Mouse (Mus musculus): Measurements from ENCODE around the gene Gm45062.

Gm45062 gene

DNA sequence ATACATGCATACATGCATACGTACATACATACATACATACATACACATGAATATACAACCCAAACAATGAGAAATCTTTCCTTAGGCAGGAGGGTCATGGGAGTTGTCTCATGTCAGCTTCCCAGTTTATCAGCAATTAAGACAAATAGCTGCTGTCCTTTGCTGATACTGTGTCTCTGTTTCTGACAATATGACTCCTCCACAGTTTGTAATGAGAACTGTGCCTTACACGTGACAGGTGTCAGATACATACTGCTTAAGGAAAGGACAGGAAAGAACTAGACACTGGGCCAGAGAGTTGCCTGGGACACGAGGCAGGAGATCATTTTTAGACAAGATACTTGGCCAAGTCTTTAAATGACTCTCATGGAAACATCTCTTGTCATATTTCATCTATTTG, 215.1 kb downstream of the Gm45062 start:
- DNase-seq (ENCODE audit: low spot score in 2 of 2) = no peak

DNA sequence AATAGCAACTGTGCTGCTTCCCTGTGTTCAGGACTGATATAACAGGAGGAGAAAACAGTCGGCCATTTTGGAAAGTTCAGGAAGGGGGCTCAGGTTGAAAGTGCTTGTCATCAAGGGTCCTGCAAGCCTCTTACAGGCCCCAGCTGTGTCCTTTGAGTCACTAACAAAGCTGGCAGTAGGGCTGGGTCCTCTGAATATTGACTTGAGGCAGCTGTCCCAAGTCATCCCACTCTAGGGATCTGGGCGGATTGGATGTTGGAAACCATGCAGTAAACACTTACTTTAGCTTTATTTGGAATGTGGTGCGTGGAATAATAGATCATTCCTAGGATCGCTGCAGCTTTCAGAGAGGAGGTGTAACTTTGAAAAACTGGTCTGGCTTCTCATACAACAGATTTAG, 215.6 kb downstream of the Gm45062 start:
- no peak for DNase-seq (ENCODE audit: low spot score in 2 of 2)

DNA sequence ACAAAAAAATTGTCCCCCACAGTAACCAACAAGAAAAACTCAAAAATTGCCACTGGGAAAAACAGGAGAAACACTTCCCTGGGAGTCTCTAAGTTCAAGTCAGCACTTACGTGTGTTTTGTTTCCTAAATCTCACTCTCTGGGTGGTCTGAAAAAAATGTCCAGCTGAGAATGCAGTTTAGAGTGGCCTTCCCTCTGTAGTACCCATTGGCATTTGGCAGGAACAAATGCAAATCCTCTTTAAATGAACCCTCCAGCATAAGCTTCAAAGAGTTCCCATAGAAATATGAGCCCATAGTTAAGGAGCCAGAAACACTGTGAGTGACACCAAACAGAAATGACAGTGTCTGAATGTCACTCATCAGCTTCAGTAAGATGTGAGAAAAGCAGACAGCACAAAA, 219.9 kb downstream of the Gm45062 start:
- no peak for DNase-seq (ENCODE audit: low spot score in 2 of 2)

DNA sequence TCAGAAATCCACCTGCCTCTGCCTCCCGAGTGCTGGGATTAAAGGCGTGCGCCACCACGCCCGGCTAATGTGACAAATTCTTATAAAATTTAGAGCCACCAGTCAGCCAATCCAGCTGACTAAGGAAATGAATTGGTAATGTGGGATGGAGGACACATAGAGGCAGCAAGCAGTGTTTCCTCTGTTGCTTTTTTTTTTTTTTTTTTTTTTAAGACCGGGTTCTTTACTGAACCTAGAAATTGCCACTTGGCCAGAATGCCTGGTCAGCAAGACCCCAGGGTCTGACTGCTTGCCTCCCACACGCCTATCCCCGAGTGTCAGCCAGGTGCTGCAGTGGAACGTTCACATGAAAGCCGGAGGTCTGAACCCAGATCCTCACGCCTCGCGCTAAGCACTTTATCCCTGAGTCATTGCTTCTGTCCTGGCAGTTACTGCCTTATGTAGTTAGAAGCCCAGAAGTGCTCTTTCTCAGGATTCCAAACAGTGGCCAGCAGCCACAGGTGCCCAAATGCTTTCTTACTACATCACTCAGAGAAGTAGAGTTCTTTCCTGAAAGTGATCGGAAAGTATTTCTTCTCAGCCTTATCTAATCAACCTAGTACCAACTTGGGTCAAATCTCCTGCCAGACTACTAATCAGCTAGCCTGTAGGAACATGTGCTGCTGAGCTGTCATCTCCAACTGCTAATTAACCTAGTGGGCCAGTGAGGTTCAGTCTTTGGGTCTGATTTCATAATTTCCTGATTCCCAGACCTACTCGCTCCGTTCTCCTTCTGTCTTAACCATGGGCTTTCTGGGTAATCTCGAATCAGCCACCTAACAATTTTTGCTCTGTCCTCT, 225.4 kb downstream of the Gm45062 start:
- peak in 1 of 2 experiments; percentile 16 for DNase-seq (ENCODE audit: low spot score in 2 of 2)

DNA sequence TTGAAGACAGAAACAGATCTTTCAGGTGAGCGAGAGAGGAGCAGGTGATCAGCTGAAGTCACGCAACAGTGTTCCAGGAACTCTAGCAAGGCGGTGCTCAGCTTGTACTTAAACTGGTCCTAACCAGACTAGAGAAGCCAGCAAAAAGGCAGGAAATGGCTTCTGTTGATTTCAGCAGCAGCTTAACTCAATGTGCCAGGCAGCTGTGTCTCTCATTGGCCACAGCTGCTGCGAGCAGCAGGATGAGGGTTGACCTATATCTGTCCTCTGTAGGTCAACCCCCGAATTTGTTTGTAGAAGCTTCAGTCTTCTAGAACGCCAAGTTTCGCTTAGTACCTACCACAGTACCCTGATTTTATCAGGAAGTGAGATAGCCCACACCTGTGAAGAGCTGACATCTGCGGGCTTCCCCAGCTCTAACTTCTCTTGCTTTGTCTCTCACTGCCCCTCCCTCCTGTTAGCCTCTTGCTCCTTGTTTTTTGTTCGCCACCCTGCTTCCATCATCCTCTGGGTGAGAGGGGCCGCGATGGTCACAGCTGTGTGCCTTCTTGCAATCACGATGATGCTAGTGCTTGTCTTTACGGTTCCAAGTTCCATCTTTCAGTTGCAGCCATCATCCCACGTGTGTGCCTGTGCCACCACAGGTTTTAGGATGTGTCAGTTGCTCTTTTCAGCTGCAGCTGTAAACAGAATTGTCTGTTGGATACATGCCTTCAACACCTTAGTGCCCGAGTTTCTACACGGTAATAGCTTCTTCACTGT, 226.3 kb downstream of the Gm45062 start:
- peak; percentile 42 to 63 for DNase-seq (ENCODE audit: low spot score in 2 of 2)

DNA sequence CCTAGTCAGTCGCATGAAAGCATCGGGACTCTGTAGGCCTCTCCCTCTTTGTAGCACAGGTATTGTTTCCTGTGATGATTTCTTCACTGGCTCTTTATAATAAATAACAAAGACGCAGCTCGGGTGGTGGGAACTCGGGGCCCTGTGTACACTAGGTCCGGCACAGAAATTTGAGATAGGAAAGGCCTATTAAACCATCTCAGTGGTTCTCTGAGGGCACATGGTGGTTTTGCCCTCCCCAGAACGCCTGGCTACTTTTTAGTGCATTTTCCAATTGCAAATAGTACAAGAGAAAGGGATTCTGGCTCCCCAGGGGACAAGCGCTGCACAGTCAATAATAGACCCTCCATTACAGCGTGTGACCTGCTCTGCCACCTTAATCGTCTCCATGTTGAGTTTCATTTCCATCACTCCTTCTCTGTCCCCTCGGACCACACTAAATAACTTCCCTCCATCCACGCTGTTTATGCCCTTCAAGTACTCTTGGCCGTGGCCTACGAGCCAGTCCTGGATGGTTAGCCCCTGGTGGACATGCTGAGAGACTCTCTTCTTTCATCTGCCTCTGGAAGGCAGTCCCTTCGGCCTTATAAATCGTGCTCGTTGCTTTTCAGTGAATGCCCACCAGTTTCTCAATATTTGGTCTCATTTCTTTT, 227.3 kb downstream of the Gm45062 start:
- peak in 1 of 2 experiments; percentile 35 for DNase-seq (ENCODE audit: low spot score in 2 of 2)

DNA sequence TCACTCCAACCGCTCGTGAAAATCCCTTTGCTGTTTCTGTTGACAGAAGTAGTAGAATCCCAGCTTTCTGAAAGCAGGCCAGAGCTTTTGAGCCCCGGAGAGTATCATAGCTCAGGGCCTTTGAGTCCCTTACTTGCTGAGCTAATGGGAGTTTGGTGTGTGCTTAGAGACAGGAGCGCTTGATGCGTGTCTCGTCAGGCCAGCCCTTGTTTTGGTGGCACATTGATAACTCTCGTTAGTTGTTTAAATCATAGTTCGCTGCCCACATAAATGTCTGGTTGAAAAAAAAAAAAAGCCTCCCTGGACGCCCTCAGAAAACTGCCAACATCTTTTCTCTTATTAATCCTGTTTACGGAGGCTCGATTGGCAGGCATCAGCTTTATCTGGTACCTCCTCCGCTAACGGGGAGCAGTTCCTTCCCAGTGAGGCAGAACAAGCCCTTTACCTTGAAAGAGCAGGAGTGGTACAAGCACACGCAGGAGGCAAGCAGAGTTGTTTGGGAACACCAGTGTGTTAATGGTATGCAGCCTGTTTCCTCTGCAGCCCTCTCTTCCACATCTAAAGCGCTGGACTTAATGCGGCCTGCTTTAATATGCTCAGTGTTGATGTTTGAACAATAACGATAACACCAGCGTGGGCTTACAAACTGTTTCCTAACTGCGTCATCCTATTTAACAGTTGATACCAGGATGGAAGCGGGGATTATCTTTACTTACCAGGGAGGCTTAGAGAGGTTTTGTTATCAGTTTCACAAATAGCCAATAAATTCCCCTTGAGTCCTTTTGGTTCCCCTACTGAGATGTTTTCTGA, 228.0 kb downstream of the Gm45062 start:
- DNase-seq (ENCODE audit: low spot score in 2 of 2) = peak; percentile 33 to 48

DNA sequence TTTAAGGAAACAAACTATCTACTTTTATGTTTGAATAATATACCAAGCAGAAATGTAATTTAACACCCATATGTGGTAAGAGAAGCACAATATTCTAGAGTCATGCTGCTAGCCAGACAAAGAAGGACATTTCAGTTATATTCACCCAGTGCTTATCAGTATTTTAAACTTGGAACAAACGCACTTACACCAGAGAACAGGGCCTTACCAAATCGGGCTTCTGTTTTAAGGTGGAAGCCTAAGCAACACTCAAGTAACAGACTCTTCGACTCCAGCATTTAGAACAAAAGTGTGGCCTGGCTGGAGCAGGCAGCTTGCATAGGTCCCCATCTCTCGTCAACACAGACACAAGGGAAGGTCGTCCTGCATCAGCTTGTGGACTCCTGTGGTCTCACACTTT, 229.0 kb downstream of the Gm45062 start:
- DNase-seq (ENCODE audit: low spot score in 2 of 2) = no peak

DNA sequence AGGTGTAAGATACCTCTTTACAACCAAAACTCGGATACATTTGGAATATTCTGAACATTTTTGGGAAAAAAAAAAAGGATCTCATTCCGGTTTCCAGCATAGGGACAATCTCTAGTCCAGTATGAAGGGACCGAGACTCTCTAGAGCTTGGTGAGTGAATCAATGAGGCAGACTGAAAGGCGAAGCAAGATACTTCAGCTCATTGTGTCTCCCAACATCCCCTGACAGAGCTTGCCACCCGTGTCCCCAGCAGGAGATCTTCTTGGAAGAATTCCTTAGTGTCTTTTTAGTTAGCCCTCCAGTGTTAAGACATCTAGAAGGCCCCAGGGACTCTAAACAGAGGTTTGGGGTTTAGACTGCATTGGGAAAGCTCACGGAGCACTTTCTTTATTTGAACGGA, 230.0 kb downstream of the Gm45062 start:
- DNase-seq (ENCODE audit: low spot score in 2 of 2) = no peak

DNA sequence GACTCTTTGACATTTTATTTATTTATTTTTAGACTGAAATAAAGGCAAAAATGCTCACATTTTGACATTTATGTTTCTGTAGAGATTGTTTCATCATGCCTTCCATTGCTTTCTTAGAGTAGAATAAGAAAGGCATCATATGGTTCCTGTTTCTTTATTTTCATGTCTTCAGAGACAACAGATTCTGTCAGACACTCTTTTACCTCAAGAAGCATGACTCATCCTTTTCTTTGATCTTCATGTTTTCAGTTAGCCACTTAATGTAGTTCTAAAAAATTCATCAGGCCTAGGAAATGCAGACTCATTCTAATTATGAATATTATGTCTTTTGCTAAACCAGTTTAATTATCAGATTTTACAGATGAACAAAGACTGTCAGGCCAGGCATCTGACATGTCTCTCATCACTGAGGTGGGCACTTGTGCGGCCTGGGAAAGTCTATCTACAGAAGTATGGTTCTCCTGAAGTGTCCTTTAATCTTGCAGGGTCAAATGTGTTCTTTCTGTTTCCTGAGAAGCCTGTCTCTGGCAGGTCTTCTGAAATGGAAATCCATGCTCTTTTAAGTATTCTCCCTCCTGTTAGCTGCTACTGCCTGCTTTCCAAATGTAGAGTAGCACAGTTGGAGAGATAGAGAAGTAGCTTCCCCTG, 230.8 kb downstream of the Gm45062 start:
- no peak for DNase-seq (ENCODE audit: low spot score in 2 of 2)

DNA sequence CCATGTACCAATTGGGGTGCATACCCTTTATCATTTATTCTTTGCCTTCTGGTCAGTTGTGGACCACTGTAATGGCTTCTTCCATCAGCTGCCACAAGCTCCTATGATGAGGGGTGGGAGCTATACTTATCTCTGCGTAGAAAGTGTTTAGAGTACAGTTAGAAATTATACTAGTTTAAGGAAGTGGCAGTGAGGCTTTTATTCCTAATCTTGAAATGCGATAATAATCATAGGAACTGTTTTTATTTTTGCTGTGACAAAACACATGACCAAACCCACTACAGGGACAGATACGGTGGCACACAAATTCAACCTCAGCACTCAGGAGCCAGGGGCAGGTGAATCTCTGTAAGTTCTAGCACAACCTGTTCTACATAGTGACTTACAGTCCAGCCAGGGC, 233.0 kb downstream of the Gm45062 start:
- DNase-seq (ENCODE audit: low spot score in 2 of 2) = no peak

DNA sequence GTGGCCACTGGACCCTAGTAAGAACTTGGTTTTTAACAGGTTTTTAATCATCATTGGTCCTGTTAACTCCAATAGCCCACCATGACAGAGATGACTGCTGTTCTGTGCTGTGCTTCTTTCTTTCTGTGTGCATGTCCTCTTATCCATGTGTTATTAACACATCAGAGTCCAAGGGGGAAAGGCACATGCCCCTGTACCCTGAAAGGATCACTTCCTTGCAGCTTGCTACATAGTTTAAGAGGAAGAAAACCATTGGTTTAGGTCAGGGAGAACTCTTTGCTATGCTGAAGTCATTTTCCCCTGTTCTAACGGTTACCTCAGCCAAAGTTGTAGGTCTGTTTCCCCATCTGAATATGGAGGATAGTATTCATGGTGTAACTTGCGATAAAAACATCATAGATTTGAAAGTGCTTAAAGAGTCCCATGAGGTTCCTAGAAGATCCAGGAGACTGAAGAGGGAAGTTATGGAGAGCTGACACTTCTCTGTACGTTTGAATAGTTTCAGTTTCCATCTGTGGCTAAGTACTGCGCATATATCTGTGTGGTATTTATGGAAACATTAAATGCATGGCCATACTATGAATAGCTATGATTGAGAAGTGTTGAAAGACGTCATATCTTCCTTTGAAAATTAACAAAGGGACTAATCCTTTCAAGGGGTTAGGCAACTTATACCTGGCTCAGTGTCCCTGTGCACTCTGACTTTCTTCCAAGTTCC, 236.0 kb downstream of the Gm45062 start:
- peak in 1 of 2 experiments; percentile 3 for DNase-seq (ENCODE audit: low spot score in 2 of 2)

DNA sequence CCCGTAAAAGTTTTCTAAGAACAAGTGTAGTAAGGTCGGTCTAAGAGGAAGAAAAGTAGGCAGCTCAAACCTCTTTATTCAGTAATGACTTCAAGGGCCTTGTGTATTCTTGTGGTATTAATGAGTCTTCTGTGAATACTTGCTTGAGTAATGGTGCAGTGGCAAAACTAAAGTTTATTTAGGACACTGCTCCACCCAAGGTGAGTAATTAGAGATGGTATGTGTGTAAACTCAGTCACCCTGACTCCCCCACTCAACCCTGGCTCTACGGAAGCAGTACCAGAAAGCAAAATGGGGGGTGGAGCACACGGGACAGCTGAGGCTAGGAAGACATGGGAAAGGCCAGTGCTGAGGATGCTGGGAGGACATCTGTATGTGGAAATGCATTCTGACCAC, 236.6 kb downstream of the Gm45062 start:
- no peak for DNase-seq (ENCODE audit: low spot score in 2 of 2)

DNA sequence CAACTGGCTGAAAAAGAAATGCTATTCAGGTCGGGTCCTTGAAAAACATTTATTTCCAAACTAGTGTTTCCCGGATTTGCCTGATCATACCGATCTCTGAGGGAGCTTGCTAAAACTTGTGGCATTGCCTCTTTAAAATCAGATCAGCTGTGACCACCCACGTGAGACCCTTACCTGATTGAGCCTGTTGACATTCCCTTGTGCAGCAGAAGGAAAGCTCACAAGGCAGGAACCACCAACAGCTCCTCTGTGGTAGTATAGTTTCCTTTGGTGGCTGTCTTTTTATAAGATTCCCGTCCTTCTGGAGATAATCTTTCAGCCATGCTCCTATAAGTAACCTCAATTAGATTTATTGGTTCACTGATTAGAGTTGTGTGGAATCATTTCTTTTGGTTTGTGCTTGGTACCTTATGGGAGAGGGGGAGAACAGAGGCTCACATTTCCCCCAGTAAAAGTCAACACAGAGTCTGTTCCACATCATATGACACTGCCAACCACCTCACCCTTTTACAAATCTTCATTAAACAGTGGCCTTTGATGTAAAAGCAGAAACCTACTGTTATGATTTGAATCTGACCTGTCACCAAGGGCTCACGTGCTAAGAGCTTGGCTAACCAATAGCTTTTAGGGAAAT, 238.1 kb downstream of the Gm45062 start:
- no peak for DNase-seq (ENCODE audit: low spot score in 2 of 2)

DNA sequence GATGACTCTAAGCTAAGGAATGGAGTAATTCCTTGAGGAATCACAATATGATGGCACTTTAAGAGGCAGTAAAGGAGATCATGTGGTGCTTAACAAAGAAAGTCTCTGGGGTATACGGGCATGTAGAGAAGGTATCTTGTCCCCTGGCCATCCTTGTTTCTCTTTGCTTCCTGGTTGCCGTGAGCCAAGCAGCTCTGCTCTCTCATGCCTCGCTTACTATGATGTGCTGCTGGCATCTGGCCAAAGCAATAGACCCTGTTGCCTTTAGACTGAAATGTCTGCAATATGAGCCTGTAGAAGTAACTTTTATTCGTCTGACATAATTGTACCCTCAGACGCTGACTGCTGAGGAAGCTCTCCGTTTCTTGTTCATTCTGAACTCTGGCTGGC, 238.6 kb downstream of the Gm45062 start:
- no peak for DNase-seq (ENCODE audit: low spot score in 2 of 2)

DNA sequence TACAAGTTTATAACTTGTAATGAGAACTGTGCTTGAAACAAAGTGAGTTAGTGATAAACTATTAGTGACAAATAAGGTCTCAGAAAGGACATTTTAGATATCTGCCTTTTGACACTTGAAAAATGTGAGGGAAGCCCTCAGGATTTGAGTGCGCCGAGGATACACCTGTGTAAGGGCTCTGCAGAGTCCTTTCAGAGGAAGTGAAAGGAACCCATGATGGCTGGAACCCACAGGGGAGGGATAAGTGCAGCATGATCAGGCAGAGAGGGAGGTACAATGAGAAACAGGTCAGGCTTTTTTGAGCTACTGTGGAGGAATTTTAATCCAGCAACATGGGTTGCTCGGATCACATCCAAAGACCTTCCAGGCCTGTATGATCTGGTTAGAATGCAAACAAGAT, 239.7 kb downstream of the Gm45062 start:
- DNase-seq (ENCODE audit: low spot score in 2 of 2) = no peak

DNA sequence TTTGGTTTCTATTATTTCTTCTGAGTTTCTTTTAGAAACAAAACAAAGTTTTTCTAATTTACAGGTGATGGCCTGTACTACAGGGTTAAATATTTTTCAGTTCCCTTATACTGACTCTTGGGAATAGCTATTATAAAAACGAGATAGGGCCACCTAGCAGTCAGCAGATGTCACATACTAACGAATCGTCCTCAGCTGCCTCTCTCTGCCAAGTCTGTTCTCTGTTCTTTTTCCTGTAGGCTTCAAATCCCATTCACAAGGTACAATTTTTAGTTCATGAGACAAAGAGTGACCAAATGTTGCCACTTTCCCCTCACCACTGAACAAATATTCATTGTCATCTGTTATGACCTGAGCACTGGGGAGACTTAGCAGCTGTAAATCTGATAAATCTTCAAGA, 244.7 kb downstream of the Gm45062 start:
- no peak for DNase-seq (ENCODE audit: low spot score in 2 of 2)

DNA sequence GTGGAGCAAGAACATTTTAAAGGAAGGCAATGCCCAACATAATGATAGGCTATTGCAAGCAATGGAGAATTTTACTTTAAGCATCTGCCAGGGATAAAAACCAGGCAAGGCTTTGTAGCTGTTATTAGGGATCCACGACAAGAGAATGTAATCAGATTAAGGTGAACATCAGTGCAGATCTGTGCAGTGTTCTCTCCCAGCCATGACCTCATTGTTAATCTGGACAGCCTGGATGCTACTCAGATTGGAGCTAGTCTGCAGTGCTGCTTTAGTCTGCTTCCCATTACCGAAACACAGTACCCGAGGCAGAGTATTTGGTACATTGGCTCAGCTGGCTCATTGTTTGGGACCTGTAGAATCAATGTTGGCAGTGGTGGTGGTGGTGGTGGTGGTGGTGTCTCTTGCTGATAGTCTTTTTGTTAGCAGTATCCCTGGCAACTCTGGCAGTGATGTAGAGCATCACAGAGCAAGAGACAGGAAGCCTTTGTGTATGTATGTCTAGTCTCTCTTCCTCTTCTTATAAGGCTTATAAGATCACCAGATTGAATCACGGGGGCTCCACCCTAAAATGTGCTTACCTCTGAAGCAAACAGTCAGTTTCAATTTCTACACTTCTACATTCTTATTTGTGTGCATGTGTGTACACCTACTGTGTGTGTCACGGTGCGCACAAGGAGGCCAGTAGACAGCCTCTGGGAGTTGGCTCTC, 245.4 kb downstream of the Gm45062 start:
- peak in 1 of 2 experiments; percentile 47 for DNase-seq (ENCODE audit: low spot score in 2 of 2)

DNA sequence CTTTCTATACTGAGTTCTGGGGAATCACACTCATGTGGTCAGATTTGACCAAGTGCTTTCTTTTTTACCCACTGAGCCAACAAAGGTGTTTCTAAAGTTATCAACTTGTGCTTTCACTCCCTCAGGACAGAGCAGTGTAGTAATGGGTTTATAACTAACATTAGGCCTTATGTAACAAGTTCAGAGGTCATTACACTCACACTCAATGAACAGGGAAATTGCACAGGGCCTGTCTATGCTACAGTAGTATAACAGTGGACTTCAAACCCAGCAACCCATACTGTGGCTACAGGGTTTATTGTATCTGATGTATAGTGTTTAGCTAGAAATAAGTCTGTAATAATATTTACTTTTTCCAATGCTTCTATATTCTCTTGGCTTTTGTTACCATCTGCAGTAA, 247.4 kb downstream of the Gm45062 start:
- no peak for DNase-seq (ENCODE audit: low spot score in 2 of 2)

Measured in spleen, postnatal 10 days (tissue).